Mouse (Mus musculus): ENCODE data around the gene Cog5. TPM values are rescaled to one million over a fixed set of nuclear protein-coding genes. Genes with fewer than 3 reads are reported as not detected.
"Not testable (repeated sequence)": the region's sequence is repeated elsewhere in the genome, so short reads cannot be mapped to it uniquely, and the experiment has no call there.

The Cog5 gene
- polyA plus RNA-seq (2016; fragmentation: Nextera tagmentation; extraction: Ambion mirVana), result 34.8 and 35.8 TPM in 2 replicates

DNA sequence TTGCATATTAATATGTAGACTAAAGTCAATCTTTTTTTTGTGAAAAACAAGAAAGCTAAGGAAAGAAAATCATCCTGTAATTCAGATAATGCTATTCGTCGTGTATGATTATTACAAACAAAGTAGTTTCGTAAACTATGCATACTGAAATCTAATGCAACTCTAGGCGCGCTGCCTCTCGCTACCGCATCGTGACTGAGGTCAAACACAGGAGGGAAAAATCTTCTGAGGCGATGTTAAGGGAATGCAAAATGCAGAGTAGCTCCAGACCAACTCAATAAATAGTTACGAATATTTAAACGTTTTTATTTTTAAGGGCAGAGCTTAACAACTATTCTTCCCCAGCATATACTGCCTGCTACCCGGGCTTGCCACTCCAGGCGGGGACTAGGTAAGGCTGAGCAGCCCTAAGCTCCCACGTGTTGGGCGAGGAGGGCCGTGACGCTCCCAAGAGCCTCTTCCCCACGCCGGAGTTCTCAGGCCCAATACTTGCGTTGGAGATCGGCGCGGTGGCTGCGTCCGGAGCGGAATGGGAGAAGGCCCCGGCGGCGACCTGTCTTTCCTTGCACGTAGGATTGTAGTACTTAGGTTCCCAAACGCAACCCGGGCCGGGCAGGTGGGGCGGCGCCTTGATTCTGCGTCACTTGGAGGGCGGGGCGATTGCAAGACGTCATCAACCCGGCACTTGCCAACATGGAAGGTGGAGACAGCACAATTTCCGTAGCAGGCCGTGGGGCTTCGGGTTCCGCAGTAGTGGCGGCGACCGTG is at the start of gene Cog5, which contains the start of gene Dus4l:
Cog5 (plus strand) TSS at position 673 of the 768 bp plus-strand sequence.
Dus4l (minus strand) TSS at position 630 of the 768 bp plus-strand sequence.
- peak within 1 kb of the TSS; percentile 85 for H3K4me3 ChIP-seq
- under 1% methylated on average over 47 of the region's 47 CpGs for WGBS
- peak within 1 kb of the TSS; percentile 66 for H3K9ac ChIP-seq
- peak within 1 kb of the TSS; percentile 84 for H3K27ac ChIP-seq
- ATAC-seq (ENCODE audit: insufficient number of reproducible peaks, insufficient read depth, low FRiP score, low TSS enrichment), result peak; percentile 94
- peak within 1 kb of the TSS; percentile 57 for H3K4me2 ChIP-seq (replicated peaks)
- no peaks in the 10 kb centered on the region for H3K9me3 ChIP-seq
- no peaks in the 10 kb centered on the region for H3K27me3 ChIP-seq
- H3K4me1 ChIP-seq, result peaks cover 6% of the 10 kb centered on the region; the same call in 1 of the 2 replicates
- H3K36me3 ChIP-seq, result peaks cover 4% of the 10 kb centered on the region; the same call in 1 of the 2 replicates

DNA sequence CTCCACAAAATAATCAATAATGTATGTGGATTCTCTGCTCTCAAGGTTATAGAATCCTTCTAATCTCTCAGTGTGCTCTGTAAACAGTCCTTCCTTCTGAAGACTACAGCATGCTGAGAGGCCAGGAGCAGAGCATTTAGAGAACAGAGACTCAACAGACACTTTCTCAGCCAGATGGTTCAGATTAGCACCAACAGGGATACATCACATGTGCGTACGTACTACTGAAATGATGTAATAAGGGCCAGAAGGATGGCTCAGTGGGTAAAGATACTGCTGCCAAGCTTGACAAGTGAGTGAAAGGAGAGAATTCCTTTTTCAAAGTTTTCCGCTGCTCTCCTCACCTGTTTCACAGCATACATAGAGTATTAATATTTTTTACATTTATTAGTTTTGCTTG is 49.8 kb upstream of the Cog5 start:
- H3K27ac ChIP-seq, result no peak overlapping the region
- H3K4me2 ChIP-seq (replicated peaks), result no peak overlapping the region
- H3K9me3 ChIP-seq, result no peaks in the 10 kb centered on the region
- no peak overlapping the region for H3K9ac ChIP-seq
- no peaks in the 10 kb centered on the region for H3K27me3 ChIP-seq
- ATAC-seq (ENCODE audit: insufficient number of reproducible peaks, insufficient read depth, low FRiP score, low TSS enrichment), result no peak
- no peak overlapping the region for H3K4me3 ChIP-seq
- H3K36me3 ChIP-seq, result peaks cover 1% of the 10 kb centered on the region; the same call in 1 of the 2 replicates
- 43% methylated on average over 3 of the region's 3 CpGs for WGBS
- no peaks in the 10 kb centered on the region for H3K4me1 ChIP-seq

DNA sequence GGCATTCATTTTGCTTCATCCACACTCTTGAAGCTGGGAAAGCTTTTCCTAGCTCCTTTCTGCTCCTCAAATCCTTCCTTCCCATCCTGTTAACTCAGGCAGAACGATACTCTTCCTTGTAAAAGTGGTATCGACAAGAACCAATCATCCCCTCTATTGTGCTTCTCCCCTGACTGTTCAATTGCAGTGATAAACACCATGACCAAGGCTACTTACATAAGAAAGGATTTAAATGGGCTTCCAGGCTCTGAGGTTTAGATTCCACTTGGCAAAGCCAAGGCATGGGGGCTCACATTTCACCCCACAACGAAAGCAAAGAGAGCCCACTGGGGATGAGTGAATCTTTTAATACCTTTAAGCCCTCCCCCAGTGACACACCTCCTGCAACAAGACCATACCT is 46.5 kb upstream of the Cog5 start:
- H3K4me2 ChIP-seq (replicated peaks), result no peak overlapping the region
- no peaks in the 10 kb centered on the region for H3K36me3 ChIP-seq
- no peak overlapping the region for H3K4me3 ChIP-seq
- no peaks in the 10 kb centered on the region for H3K27me3 ChIP-seq
- H3K9ac ChIP-seq, result no peak overlapping the region
- WGBS, result 24% methylated on average over 3 of the region's 3 CpGs
- no peaks in the 10 kb centered on the region for H3K4me1 ChIP-seq
- no peak for ATAC-seq (ENCODE audit: insufficient number of reproducible peaks, insufficient read depth, low FRiP score, low TSS enrichment)
- H3K27ac ChIP-seq, result no peak overlapping the region
- H3K9me3 ChIP-seq, result no peaks in the 10 kb centered on the region

DNA sequence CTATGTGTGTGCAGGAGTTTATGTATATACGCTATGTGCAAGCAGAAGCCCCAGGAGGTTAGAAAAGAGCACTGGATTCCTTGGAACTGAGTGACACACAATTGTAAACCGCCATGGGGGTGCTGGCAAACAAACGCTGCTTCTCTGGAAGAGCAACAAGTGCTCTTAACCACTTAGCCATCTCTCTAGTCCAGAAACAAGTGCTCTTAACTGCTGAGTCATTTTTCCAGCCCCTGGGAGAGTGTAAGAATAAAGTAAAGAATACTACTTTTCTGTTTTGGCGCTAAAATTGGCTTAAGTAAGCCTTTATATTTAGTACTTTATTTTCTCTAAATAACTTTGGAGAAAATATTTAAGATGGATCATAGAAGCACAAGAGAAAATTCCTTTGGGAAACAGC is 41.3 kb upstream of the Cog5 start:
- Histone ChIP-seq H3K27me3 (no peaks in the 10 kb centered on the region), H3K9me3 (no peaks in the 10 kb centered on the region), H3K4me1 (no peaks in the 10 kb centered on the region), H3K27ac (no peak overlapping the region), H3K4me2 (replicated peaks) (no peak overlapping the region), H3K9ac (no peak overlapping the region), H3K4me3 (no peak overlapping the region), H3K36me3 (0 out of 2 replicates have a peak, but pooled peaks cover 6% of the 10 kb centered on the region)
- ATAC-seq (ENCODE audit: insufficient number of reproducible peaks, insufficient read depth, low FRiP score, low TSS enrichment), result no peak
- WGBS, result 60% methylated on average over 4 of the region's 4 CpGs

DNA sequence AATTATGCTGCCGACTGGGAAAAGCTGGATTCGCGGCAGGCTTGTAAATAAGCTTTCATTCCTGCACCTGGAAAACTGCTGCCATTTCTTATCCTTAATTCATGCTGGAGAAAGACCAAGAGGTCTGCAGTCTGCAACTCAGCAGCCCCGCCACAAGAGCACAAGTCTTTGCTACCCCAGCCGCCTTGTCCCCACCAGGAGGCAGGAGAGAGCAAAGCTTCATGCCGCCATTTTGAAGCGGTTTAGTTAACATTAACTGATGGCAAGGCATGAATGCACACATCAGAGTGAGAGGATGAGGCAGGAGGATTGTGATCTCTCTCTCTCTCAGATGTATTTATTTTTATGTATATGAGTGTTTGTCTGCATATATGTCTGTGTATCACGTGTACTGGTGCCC is 34.6 kb upstream of the Cog5 start:
- Histone ChIP-seq H3K4me2 (replicated peaks) (no peak overlapping the region), H3K9me3 (no peaks in the 10 kb centered on the region), H3K4me1 (no peaks in the 10 kb centered on the region), H3K36me3 (0 out of 2 replicates have a peak, but pooled peaks cover 9% of the 10 kb centered on the region), H3K27ac (no peak overlapping the region), H3K4me3 (no peak overlapping the region), H3K9ac (no peak overlapping the region), H3K27me3 (no peaks in the 10 kb centered on the region)
- WGBS, result 82% methylated on average over 8 of the region's 8 CpGs
- ATAC-seq (ENCODE audit: insufficient number of reproducible peaks, insufficient read depth, low FRiP score, low TSS enrichment), result no peak

DNA sequence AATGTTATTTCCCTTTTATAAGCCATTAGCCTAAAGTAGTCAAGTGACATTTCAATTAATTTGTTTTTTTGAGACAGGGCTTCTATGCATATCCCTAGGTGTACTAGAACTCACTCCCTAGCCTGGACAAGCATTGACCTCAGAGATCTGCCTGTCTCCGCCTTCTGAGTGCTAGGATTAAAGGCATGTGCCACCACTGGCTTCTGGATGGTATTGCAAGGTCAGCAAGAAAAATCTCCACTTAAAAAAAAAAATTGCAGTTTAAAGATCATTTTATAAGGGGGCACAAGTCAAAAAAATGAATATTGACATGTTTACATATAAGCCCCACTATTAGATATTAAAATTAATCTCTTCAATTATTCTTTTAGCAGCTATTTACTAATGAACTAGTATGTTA is 29.7 kb upstream of the Cog5 start:
- H3K9ac ChIP-seq, result no peak overlapping the region
- H3K27me3 ChIP-seq, result no peaks in the 10 kb centered on the region
- H3K36me3 ChIP-seq, result 0 out of 2 replicates have a peak, but pooled peaks cover 7% of the 10 kb centered on the region
- ATAC-seq (ENCODE audit: insufficient number of reproducible peaks, insufficient read depth, low FRiP score, low TSS enrichment), result no peak
- H3K4me1 ChIP-seq, result no peaks in the 10 kb centered on the region
- no peak overlapping the region for H3K4me2 ChIP-seq (replicated peaks)
- H3K4me3 ChIP-seq, result no peak overlapping the region
- H3K9me3 ChIP-seq, result no peaks in the 10 kb centered on the region
- H3K27ac ChIP-seq, result no peak overlapping the region
- 95% methylated on average over 1 of the region's 1 CpGs for WGBS

DNA sequence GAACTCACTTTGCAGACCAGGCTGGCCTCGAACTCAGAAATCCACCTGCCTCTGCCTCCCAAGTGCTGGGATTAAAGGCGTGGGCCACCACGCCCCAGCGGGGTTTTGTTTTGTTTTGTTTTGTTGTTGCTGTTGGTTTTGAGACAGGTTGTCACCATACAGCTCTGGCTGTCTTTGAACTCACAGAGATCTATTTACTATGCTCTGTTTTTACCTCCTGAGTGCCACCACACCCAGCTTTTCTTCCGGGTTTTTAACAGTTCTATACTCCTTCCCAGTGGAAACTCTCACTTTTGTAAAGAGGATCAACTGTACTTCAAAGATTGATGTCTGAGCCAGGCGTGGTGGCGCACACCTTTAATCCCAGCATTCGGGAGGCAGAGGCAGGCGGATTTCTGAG is 26.3 kb upstream of the Cog5 start:
- not testable (repeated sequence) for H3K4me3 ChIP-seq; H3K4me1 ChIP-seq; H3K4me2 ChIP-seq (replicated peaks); H3K9ac ChIP-seq; ATAC-seq (ENCODE audit: insufficient number of reproducible peaks, insufficient read depth, low FRiP score, low TSS enrichment); H3K27me3 ChIP-seq; H3K27ac ChIP-seq; H3K36me3 ChIP-seq; H3K9me3 ChIP-seq
- WGBS, result 88% methylated on average over 9 of the region's 9 CpGs

DNA sequence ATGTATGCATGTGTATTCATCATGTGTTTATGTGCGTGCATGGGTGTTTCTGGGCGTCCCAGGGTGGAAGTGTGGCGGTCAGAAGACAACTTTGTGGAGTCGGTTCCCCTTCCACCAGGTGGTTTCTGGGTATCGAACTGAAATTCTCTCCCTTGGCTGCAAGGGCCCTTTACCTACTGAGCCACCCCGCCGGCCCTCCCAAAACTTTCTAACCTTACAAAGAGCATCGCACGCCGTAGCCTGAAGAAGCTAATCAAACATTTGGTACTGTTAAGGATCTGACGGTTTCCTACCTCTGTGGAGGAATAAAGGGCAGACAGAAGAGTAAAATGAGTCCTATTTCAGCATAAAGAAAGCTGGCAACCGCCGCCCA is 20.7 kb upstream of the Cog5 start:
- H3K36me3 ChIP-seq, result no peaks in the 10 kb centered on the region
- H3K27me3 ChIP-seq, result no peaks in the 10 kb centered on the region
- H3K27ac ChIP-seq, result peak overlapping the region; percentile 70; the same call in 1 of the 2 replicates
- ATAC-seq (ENCODE audit: insufficient number of reproducible peaks, insufficient read depth, low FRiP score, low TSS enrichment), result no peak
- peak overlapping the region; percentile 72 for H3K4me2 ChIP-seq (replicated peaks)
- H3K4me1 ChIP-seq, result peaks cover 8% of the 10 kb centered on the region
- 10% methylated on average over 13 of the region's 13 CpGs for WGBS
- H3K9ac ChIP-seq, result peak overlapping the region; percentile 75
- H3K4me3 ChIP-seq, result peak overlapping the region; percentile 53
- no peaks in the 10 kb centered on the region for H3K9me3 ChIP-seq

DNA sequence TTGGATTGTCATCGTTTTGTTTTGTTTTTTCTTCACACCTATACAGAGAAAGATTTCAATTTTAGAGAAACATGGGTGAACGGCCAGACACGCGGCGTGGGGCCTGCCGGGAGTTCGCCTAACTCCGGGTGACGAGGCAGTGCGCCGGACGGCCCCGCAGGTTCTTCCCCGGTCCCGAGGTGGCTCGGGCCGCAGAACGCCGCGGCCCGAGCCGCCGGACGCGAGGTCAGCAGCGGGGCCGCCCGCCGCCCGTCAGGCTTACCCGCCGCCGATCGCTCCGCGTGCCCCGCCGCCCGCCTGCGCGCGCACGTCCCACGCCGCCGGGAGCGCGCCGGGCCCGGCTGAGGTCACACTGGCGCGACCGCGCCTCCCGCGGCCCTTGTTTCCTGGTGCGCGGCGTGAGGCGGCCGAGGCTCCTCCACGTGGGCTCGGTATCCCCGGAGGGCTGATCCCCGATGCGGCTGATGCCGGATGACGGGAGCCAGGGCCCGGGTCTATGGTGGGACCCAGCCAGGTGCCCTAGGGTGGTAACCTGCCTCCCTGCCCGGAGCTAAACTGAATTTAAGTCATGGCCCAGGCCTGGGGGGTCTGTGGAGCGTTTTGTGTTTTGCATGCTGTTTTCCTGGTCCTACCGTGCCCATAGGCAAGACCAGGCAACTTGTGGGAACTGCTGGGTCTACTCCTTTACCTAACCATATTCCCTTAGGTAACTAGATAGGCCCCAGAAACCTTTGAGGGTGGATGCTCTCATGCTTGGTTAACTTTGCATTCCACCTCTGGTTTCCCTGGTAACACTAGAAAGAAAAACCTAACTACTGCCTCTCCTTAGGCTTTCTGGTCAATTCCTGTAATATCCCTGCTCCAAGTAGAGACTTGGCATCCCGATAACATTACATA is 20.1 kb upstream of the Cog5 start, which contains the start of gene Bcap29:
Bcap29 (minus strand) TSS at position 316 of the 897 bp plus-strand sequence.
- Histone ChIP-seq H3K27me3 (no peaks in the 10 kb centered on the region), H3K9ac (peak within 1 kb of the TSS; percentile 75), H3K36me3 (no peaks in the 10 kb centered on the region), H3K4me3 (peak within 1 kb of the TSS; percentile 53), H3K27ac (peak within 1 kb of the TSS; percentile 70), H3K4me1 (peaks cover 8% of the 10 kb centered on the region), H3K4me2 (replicated peaks) (peak within 1 kb of the TSS; percentile 72), H3K9me3 (no peaks in the 10 kb centered on the region)
- WGBS, result 2% methylated on average over 62 of the region's 73 CpGs
- peak; percentile 85 for ATAC-seq (ENCODE audit: insufficient number of reproducible peaks, insufficient read depth, low FRiP score, low TSS enrichment)

DNA sequence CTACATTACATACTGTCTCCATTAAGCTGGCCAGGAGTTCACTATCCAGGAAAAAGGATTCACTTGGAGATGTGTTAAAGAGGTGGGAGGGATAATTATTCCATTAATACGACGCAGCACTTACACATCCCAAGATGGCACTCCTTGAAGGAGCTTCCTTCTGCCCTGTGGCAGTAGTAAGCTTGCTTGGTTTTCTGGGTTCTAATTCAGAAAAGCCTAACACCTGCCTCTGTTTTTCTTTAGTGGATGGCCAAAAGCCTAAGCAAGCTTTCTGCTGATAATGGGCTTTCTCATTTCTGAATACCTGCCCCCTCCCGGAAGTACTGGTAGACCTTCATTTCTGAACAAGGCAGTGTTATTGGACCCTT is 19.4 kb upstream of the Cog5 start:
- Histone ChIP-seq H3K4me2 (replicated peaks) (peak overlapping the region; percentile 72), H3K27ac (0 out of 2 replicates have a peak overlapping the region, but pooled peaks have one; percentile 70), H3K9ac (0 out of 2 replicates have a peak overlapping the region, but pooled peaks have one; percentile 75), H3K4me3 (no peak overlapping the region), H3K9me3 (no peaks in the 10 kb centered on the region), H3K4me1 (peaks cover 8% of the 10 kb centered on the region), H3K27me3 (no peaks in the 10 kb centered on the region), H3K36me3 (peaks cover 3% of the 10 kb centered on the region; the same call in 1 of the 2 replicates)
- 90% methylated on average over 3 of the region's 3 CpGs for WGBS
- 0 out of 2 replicates have a peak, but pooled peaks have one; percentile 23 for ATAC-seq (ENCODE audit: insufficient number of reproducible peaks, insufficient read depth, low FRiP score, low TSS enrichment)

DNA sequence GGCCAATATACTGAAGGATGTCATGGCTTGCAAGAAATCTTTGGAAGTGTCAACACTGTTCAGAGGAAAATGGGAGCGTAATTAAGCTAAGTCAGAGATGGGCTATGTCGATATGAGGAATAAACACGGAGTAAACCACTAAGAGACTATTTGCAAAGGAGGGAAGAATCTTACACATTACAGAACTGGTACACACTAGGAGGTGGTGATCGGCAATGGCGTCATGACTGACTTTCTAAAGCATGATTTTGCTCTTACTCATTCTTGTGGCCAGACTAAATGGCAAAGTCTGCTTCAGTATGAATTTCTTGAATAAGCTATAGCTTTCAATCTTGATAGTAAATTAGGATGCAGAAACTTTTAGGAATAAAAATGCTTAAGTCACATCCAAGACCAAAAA is 1.1 kb upstream of the Cog5 start:
- 80% methylated on average over 5 of the region's 5 CpGs for WGBS
- H3K4me2 ChIP-seq (replicated peaks), result peak overlapping the region; percentile 57
- H3K9ac ChIP-seq, result no peak overlapping the region
- no peak overlapping the region for H3K27ac ChIP-seq
- no peaks in the 10 kb centered on the region for H3K27me3 ChIP-seq
- H3K4me1 ChIP-seq, result peaks cover 6% of the 10 kb centered on the region; the same call in 1 of the 2 replicates
- peaks cover 4% of the 10 kb centered on the region; the same call in 1 of the 2 replicates for H3K36me3 ChIP-seq
- ATAC-seq (ENCODE audit: insufficient number of reproducible peaks, insufficient read depth, low FRiP score, low TSS enrichment), result no peak
- H3K4me3 ChIP-seq, result no peak overlapping the region
- no peaks in the 10 kb centered on the region for H3K9me3 ChIP-seq

Measured in embryonic facial prominence, embryonic 12.5 days (tissue).